Comparison of ENCODE assay signal across 10 mouse cellular contexts in genomic region chr9:32592583-32592890, GRCm38 (mm10). TPM values are rescaled to one million over a fixed set of nuclear protein-coding genes. Genes with fewer than 3 reads are reported as not detected.
DNase-seq lines count a peak whose midpoint lies in the region; ATAC-seq and TF ChIP-seq lines count a peak whose summit lies in the region.
"Had no signal": no experiment of that assay in that cellular context is flagged by ENCODE, and none has a peak within 500 bp of the region (broad histone marks: within the 10 kb centered on the region; RNA-seq: fewer than 3 reads in every experiment).

No protein-coding gene starts in this region.

- no peak for TF ChIP-seq CTCF in kidney, adult 2 months (conservative IDR thresholded peaks at IDR 0.05; ENCODE audit: insufficient read depth, insufficient read length, low read depth, low read length)

- DNase-seq in cerebellum, postnatal 10 days: peak; percentile 28 to 41
- no peak for DNase-seq in cerebellum, adult 18-20 months
- peak; percentile 29 for DNase-seq in kidney, postnatal 14 days
- no peak for DNase-seq in kidney, adult 2 months
- DNase-seq in right cerebral cortex, postnatal 4 days: peak; percentile 17
- DNase-seq in right cerebral cortex, adult 2 months (ENCODE audit: low spot score in 2 of 2): no peak
- no peak for DNase-seq in adrenal gland, postnatal 4 days (ENCODE audit: low spot score in 2 of 2)
- DNase-seq: gastrocnemius, postnatal 36 days had no signal

- H3K9ac ChIP-seq in midbrain, embryonic 16.5 days (ENCODE audit: low read depth, low read length): no peak overlapping the region

- ATAC-seq in midbrain, embryonic 16.5 days: no peak

- WGBS in kidney, adult 2 months: 83% methylated on average over 2 of the region's 2 CpGs
- 14% methylated on average over 2 of the region's 2 CpGs for WGBS in midbrain, embryonic 16.5 days

- H3K4me3 ChIP-seq in kidney, adult 2 months (ENCODE audit: insufficient read depth, low read depth, low read length): no peak overlapping the region
- no peak overlapping the region for H3K4me3 ChIP-seq in midbrain, embryonic 16.5 days (ENCODE audit: low read depth, low read length)
- H3K4me3 ChIP-seq: forebrain, embryonic 10.5 days had no signal

- H3K27ac ChIP-seq in kidney, adult 2 months (ENCODE audit: insufficient read depth, low read depth, low read length): no peak overlapping the region
- H3K27ac ChIP-seq in midbrain, embryonic 16.5 days (ENCODE audit: low read length): peak overlapping the region; percentile 3; the same call in 1 of the 2 replicates
- H3K27ac ChIP-seq: forebrain, embryonic 10.5 days had no signal

- no peak overlapping the region for H3K4me2 ChIP-seq in midbrain, embryonic 16.5 days (ENCODE audit: low read length)

- H3K4me1 ChIP-seq in kidney, adult 2 months (ENCODE audit: control insufficient read depth, insufficient read depth, low read length): no peaks in the 10 kb centered on the region; the same call in 1 of the 2 replicates
- peaks cover 8% of the 10 kb centered on the region for H3K4me1 ChIP-seq in midbrain, embryonic 16.5 days (ENCODE audit: control insufficient read depth, insufficient read depth, low read length)

- no peaks in the 10 kb centered on the region for H3K9me3 ChIP-seq in midbrain, embryonic 16.5 days (replicated peaks; ENCODE audit: control insufficient read depth, low read length, poor library complexity, severe bottlenecking)
- H3K9me3 ChIP-seq: forebrain, embryonic 10.5 days had no signal

- no peaks in the 10 kb centered on the region for H3K36me3 ChIP-seq in kidney, adult 2 months (ENCODE audit: control insufficient read depth, insufficient read depth, low read length)
- no peaks in the 10 kb centered on the region for H3K36me3 ChIP-seq in midbrain, embryonic 16.5 days (ENCODE audit: control insufficient read depth, insufficient read depth, low read length)
- H3K36me3 ChIP-seq: forebrain, embryonic 10.5 days had no signal

- H3K27me3 ChIP-seq in kidney, adult 2 months (replicated peaks; ENCODE audit: control insufficient read depth, insufficient read depth, low read length): no peaks in the 10 kb centered on the region
- H3K27me3 ChIP-seq in midbrain, embryonic 16.5 days (ENCODE audit: control insufficient read depth, insufficient read depth, low read depth, low read length): peaks cover 6% of the 10 kb centered on the region

- TF ChIP-seq POLR2A in kidney, adult 2 months (IDR thresholded peaks at IDR 0.05; ENCODE audit: low read depth, low read length): no peak

RNA-seq across cellular contexts. Expression of gene Ets1, which starts 43.5 kb away (rescaled TPM):
- 15.8 and 25.2 TPM in 2 replicates for polyA plus RNA-seq in kidney, adult 2 months (2012; rRNA removed)
- polyA plus RNA-seq in midbrain, embryonic 16.5 days (2015; fragmentation: Nextera tagmentation; extraction: Ambion mirVana): 17.5 and 19.3 TPM in 2 replicates
- 10 to 100 TPM; 58.6 to 60.8 TPM for total RNA-seq in adrenal gland, postnatal 4 days (2021)

RNA-seq across cellular contexts. Expression of gene Fli1, which starts 49.9 kb away (rescaled TPM):
- 7.2 and 9.6 TPM in 2 replicates for polyA plus RNA-seq in kidney, adult 2 months (2012; rRNA removed)
- polyA plus RNA-seq in midbrain, embryonic 16.5 days (2015; fragmentation: Nextera tagmentation; extraction: Ambion mirVana): 6.0 and 7.2 TPM in 2 replicates
- total RNA-seq in adrenal gland, postnatal 4 days (2021): 10 to 100 TPM; 27.5 to 28.1 TPM

Comparison
In these comparisons a context has a peak if more than half of its experiments do, and no peak if none do; other contexts are left out.
1. DNase-seq: peak in cerebellum, postnatal 10 days (2 of 2), kidney, postnatal 14 days (single experiment) and right cerebral cortex, postnatal 4 days (single experiment); none in cerebellum, adult 18-20 months (0 of 2), kidney, adult 2 months (single experiment), right cerebral cortex, adult 2 months (0 of 2) and adrenal gland, postnatal 4 days (0 of 2).